Mouse (Mus musculus) megakaryocyte, embryonic 14.5 days (primary cell): ENCODE measurements around the gene Ankrd27.

Experiments
- FLI1 ChIP-seq: IDR thresholded peaks from 2 replicates; pipeline ENCODE4 v1.6.1; 2012; ENCODE audit warnings: low read length, inconsistent platforms, mixed read lengths
- GATA1 ChIP-seq: IDR thresholded peaks from 3 replicates; pipeline ENCODE4 v1.6.1; 2012; ENCODE audit warnings: mixed read lengths, low read length, inconsistent platforms, borderline replicate concordance

DNA sequence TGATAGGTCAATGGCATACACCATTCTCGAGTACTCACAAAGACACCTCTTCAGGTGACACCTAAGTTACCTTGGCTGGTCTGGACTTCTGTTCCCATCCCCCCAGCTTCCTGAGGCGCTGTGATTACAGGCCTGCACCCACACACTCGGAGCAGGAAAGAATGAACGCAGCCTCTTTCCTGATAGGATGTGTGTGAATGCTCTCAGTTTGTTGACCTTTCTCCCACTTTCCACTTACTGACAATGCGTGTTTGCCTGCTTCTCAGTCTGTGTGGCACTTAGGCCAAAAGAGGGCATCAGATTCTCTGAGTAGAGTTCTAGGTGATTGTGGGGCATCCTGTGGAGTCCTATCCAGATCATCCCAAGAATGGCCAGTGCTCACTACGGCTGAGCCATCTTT lies 54.0 kb downstream of the Ankrd27 start:
- TF ChIP-seq GATA1 (no peak), FLI1 (no peak)
